Mouse (Mus musculus) kidney, postnatal 0 days (tissue): ENCODE measurements around the gene Aknad1. TPM values are rescaled to one million over a fixed set of nuclear protein-coding genes. Genes with fewer than 3 reads are reported as not detected.

Experiments
- ATAC-seq: fragments of 200-750 bp; cut with Nextera tagmentation; replicated peaks from 2 replicates; pipeline ENCODE4 v1.8.0; 2017; ENCODE audit warnings: low read depth, moderate number of reproducible peaks, moderate TSS enrichment, moderate library complexity; ENCODE audit not compliant: low FRiP score
- DNase-seq: peaks from one replicate; pipeline ENCODE4 v3.0.0-alpha.2; 2016; ENCODE audit warnings: low spot score
- H3K27ac ChIP-seq: fragments of 300-500 bp; sonication (generic); 2 replicates; pipeline ENCODE4 v1.5.1; 2014; ENCODE audit warnings: mild to moderate bottlenecking
- H3K27me3 ChIP-seq: fragments of 300-500 bp; sonication (generic); 2 replicates; pipeline ENCODE4 v1.6.1; 2014; ENCODE audit warnings: low read length, mixed read lengths; ENCODE audit not compliant: insufficient read depth
- H3K36me3 ChIP-seq: fragments of 300-500 bp; sonication (generic); 2 replicates; pipeline ENCODE4 v1.6.1; 2014; ENCODE audit warnings: low read length, mixed read lengths; ENCODE audit not compliant: insufficient read depth
- H3K4me1 ChIP-seq: fragments of 300-500 bp; sonication (generic); replicated peaks from 2 replicates; pipeline ENCODE4 v1.6.1; 2014; ENCODE audit warnings: antibody characterized with exemption, low read length, mixed read lengths; ENCODE audit not compliant: insufficient read depth
- H3K4me2 ChIP-seq: fragments of 300-500 bp; sonication (generic); 2 replicates; pipeline ENCODE4 v1.6.1; 2014; ENCODE audit warnings: mild to moderate bottlenecking, low read length, moderate library complexity, mixed read lengths
- H3K4me3 ChIP-seq: fragments of 300-500 bp; sonication (generic); replicated peaks from 2 replicates; pipeline ENCODE4 v1.5.1; 2014; ENCODE audit warnings: low read depth, low read length
- H3K9ac ChIP-seq: fragments of 300-500 bp; sonication (generic); 2 replicates; pipeline ENCODE4 v1.6.1; 2014; ENCODE audit warnings: low read depth, low read length
- H3K9me3 ChIP-seq: fragments of 300-500 bp; sonication (generic); replicated peaks from 2 replicates; pipeline ENCODE4 v1.6.1; 2016; ENCODE audit warnings: low read length, inconsistent platforms, mixed read lengths
- CTCF ChIP-seq: IDR thresholded peaks from 2 replicates; pipeline ENCODE4 v1.5.1; 2016; ENCODE audit warnings: antibody characterized with exemption, low read depth, mild to moderate bottlenecking, moderate library complexity
- WGBS: fragments of 180-500 bp; shearing (Covaris S2); extraction: QIAGEN DNeasy Blood & Tissue Kit; methylation state at CpG from one replicate; pipeline ENCODE4 v1.1.7; 2014; 5-methylcytosine and 5-hydroxymethylcytosine counted together
- polyA plus RNA-seq: library from polyadenylated mRNA; unstranded; fragments of >200 nt; fragmentation: Nextera tagmentation; extraction: Ambion mirVana; gene quantifications from 2 replicates; pipeline ENCODE4 v1.2.1, GENCODE M21; 2015

Gene Aknad1
- polyA plus RNA-seq, 1 experiment from 2014 or later = not detected

- Histone ChIP-seq H3K4me3 (no peak overlapping the region), H3K36me3 (peaks cover 7% of the 10 kb centered on the region; the same call in 1 of the 2 replicates), H3K9me3 (no peaks in the 10 kb centered on the region), H3K4me1 (no peaks in the 10 kb centered on the region), H3K4me2 (no peak overlapping the region), H3K27ac (no peak overlapping the region), H3K9ac (no peak overlapping the region), H3K27me3 (no peaks in the 10 kb centered on the region)
- TF ChIP-seq CTCF = no peak
- DNase-seq (peak; percentile 40), ATAC-seq (peak; percentile 92)
- WGBS = 77% methylated on average over 11 of the region's 11 CpGs
Measured at GRCm38 (mm10) chr3:108830493-108830892, 91.0 kb downstream of the Aknad1 start.

- Histone ChIP-seq H3K4me3 (no peak overlapping the region), H3K4me1 (no peaks in the 10 kb centered on the region), H3K27ac (no peak overlapping the region), H3K4me2 (no peak overlapping the region), H3K27me3 (no peaks in the 10 kb centered on the region), H3K9me3 (no peaks in the 10 kb centered on the region), H3K36me3 (peaks cover 3% of the 10 kb centered on the region; the same call in 1 of the 2 replicates), H3K9ac (no peak overlapping the region)
- ATAC-seq (no peak), DNase-seq (no peak)
- TF ChIP-seq CTCF = no peak
- 92% methylated on average over 6 of the region's 6 CpGs for WGBS
Measured at GRCm38 (mm10) chr3:108831750-108832149, 92.3 kb downstream of the Aknad1 start.

Other genes starting within 250 kb of the Aknad1 start
- gene 1700013F07Rik, start 205.5 kb upstream of the Aknad1 start, polyA plus RNA-seq = not detected in 2 replicates
- 1.6 and 1.7 TPM in 2 replicates for gene 5330417C22Rik, start 203.1 kb upstream of the Aknad1 start, polyA plus RNA-seq
- 33.5 and 35.8 TPM in 2 replicates for gene Tmem167b, start 177.2 kb upstream of the Aknad1 start, polyA plus RNA-seq
- 38.3 and 40.8 TPM in 2 replicates for gene Taf13, start 168.0 kb upstream of the Aknad1 start, polyA plus RNA-seq
- gene Wdr47, start 148.4 kb upstream of the Aknad1 start, polyA plus RNA-seq = 5.9 and 6.8 TPM in 2 replicates
- 64.8 and 65.8 TPM in 2 replicates for gene Clcc1, start 85.7 kb upstream of the Aknad1 start, polyA plus RNA-seq
- gene Gpsm2, start 17.3 kb upstream of the Aknad1 start, polyA plus RNA-seq = 26.7 and 29.0 TPM in 2 replicates
- gene Stxbp3, start 100.9 kb downstream of the Aknad1 start, polyA plus RNA-seq = 35.5 and 37.6 TPM in 2 replicates
- 0.04 TPM in 1 of 2 replicates, not detected in the other for gene Fndc7, start 150.3 kb downstream of the Aknad1 start, polyA plus RNA-seq
- 47.6 and 56.4 TPM in 2 replicates for gene Prpf38b, start 172.1 kb downstream of the Aknad1 start, polyA plus RNA-seq
- gene Henmt1, start 200.2 kb downstream of the Aknad1 start, polyA plus RNA-seq = 0.29 and 0.42 TPM in 2 replicates
- gene Gm9857, start 200.8 kb downstream of the Aknad1 start, polyA plus RNA-seq = not detected in 2 replicates